Mouse (Mus musculus): ENCODE measurements around the gene Creb3l1. TPM values are rescaled to one million over a fixed set of nuclear protein-coding genes. Genes with fewer than 3 reads are reported as not detected.

The Creb3l1 gene
- total RNA-seq (2023; ENCODE audit: inconsistent age), result 0.24 to 0.26 TPM in 2 of 4 replicates, not detected in the others

GRCm38 (mm10) chr2:92024274-92024672, at the start of gene Creb3l1:
Creb3l1 (minus strand) TSS chr2:92024502.

GRCm38 (mm10) chr2:91975581-91976541, 48.4 kb downstream of the Creb3l1 start, which contains the start of gene Dgkz:
Dgkz (minus strand) TSS chr2:91975864.

DNA sequence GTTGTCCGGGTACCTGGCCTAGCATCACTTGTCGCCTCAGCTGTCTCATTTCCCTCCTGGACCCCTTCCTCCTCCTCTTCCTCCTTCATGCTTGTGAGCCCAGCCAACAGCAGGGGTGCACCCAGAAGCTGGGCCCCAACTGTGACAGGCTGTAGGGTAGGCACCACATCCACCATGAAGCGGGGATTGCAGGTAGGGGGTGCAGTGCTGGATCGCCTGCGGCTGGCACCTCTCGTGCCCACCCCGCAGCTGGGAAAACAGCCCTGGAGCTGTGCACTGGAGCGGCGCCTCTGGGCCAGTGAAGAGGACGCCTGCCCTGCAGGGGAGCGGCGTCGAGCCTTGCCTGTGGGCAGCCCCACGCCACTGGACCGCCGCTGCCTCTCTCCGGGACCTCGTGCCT, 78.8 kb downstream of the Creb3l1 start, which contains the start of gene Gm9821:
Gene Gm9821 (plus strand): TSS at position 221 of the 400 bp plus-strand sequence.

Other genes with a start within 250 kb of the Creb3l1 start
- 1.2 to 1.6 TPM (median 1.4 TPM) in 4 replicates for gene Chrm4, start 97.3 kb downstream of the Creb3l1 start, total RNA-seq (2023; ENCODE audit: inconsistent age)
- 2.0 to 2.4 TPM (median 2.1 TPM) in 4 replicates for gene Mdk, start 92.2 kb downstream of the Creb3l1 start, total RNA-seq (2023; ENCODE audit: inconsistent age)
- gene Gm9821, start 78.8 kb downstream of the Creb3l1 start, total RNA-seq (2023; ENCODE audit: inconsistent age), result 0.26 to 0.51 TPM (median 0.31 TPM) in 4 replicates
- gene Dgkz, start 48.6 kb downstream of the Creb3l1 start, total RNA-seq (2023; ENCODE audit: inconsistent age), result 214 to 230 TPM (median 221 TPM) in 4 replicates
- gene Phf21a, start 68.6 kb upstream of the Creb3l1 start, total RNA-seq (2023; ENCODE audit: inconsistent age), result 127 to 162 TPM (median 150 TPM) in 4 replicates

Measured in B cell, adult (primary cell).